18 mouse cellular contexts compared by ENCODE assay signal in genomic region chr4:72166561-72166960, GRCm38 (mm10). TPM values are rescaled to one million over a fixed set of nuclear protein-coding genes. Genes with fewer than 3 reads are reported as not detected.
DNase-seq lines count a peak whose midpoint lies in the region; ATAC-seq and TF ChIP-seq lines count a peak whose summit lies in the region.
"Had no signal": no experiment of that assay in that cellular context is flagged by ENCODE, and none has a peak within 500 bp of the region (broad histone marks: within the 10 kb centered on the region; RNA-seq: fewer than 3 reads in every experiment).

No protein-coding gene starts in this region.

- H3K4me2 ChIP-seq in forebrain, embryonic 12.5 days: no peak overlapping the region
- no peak overlapping the region for H3K4me2 ChIP-seq in forebrain, embryonic 11.5 days (ENCODE audit: low read depth, low read length, severe bottlenecking)
- H3K4me2 ChIP-seq in liver, postnatal 0 days (ENCODE audit: low read depth, low read length): no peak overlapping the region
- no peak overlapping the region for H3K4me2 ChIP-seq in hindbrain, postnatal 0 days (ENCODE audit: low read depth, low read length)
- H3K4me2 ChIP-seq: embryonic facial prominence, embryonic 13.5 days; liver, embryonic 12.5 days; neural tube, embryonic 15.5 days had no signal

- no peak overlapping the region for H3K4me3 ChIP-seq in forebrain, embryonic 12.5 days (replicated peaks)
- H3K4me3 ChIP-seq in forebrain, embryonic 11.5 days (ENCODE audit: low read depth, low read length): no peak overlapping the region
- no peak overlapping the region for H3K4me3 ChIP-seq in liver, adult 2 months (ENCODE audit: insufficient read depth, low read depth, low read length)
- H3K4me3 ChIP-seq in liver, postnatal 0 days (ENCODE audit: low read depth, low read length): no peak overlapping the region
- no peak overlapping the region for H3K4me3 ChIP-seq in hindbrain, postnatal 0 days (ENCODE audit: low read length)
- H3K4me3 ChIP-seq: embryonic facial prominence, embryonic 13.5 days; limb, embryonic 10.5 days; liver, embryonic 12.5 days; neural tube, embryonic 15.5 days had no signal

- TF ChIP-seq EP300 in liver, postnatal 0 days (IDR thresholded peaks at IDR 0.05; ENCODE audit: low read depth): no peak

- H3K79me2 ChIP-seq in liver, adult 2 months (ENCODE audit: control insufficient read depth, insufficient read depth, low read length): peaks cover 3% of the 10 kb centered on the region; the same call in 1 of the 2 replicates

- H3K27ac ChIP-seq in forebrain, embryonic 12.5 days: peak overlapping the region; percentile 50; the same call in 1 of the 2 replicates
- H3K27ac ChIP-seq in forebrain, embryonic 11.5 days (ENCODE audit: low read depth, low read length): no peak overlapping the region; the same call in 1 of the 2 replicates
- no peak overlapping the region for H3K27ac ChIP-seq in liver, adult 2 months (replicated peaks; ENCODE audit: insufficient read depth, low read depth, low read length)
- H3K27ac ChIP-seq in liver, postnatal 0 days (ENCODE audit: low read depth): no peak overlapping the region
- H3K27ac ChIP-seq in hindbrain, postnatal 0 days: no peak overlapping the region
- H3K27ac ChIP-seq: embryonic facial prominence, embryonic 13.5 days; limb, embryonic 10.5 days; liver, embryonic 12.5 days had no signal

- H3K27me3 ChIP-seq in forebrain, embryonic 12.5 days: peaks cover 11% of the 10 kb centered on the region
- H3K27me3 ChIP-seq in forebrain, embryonic 11.5 days (ENCODE audit: control insufficient read depth, insufficient read depth, low read length): no peaks in the 10 kb centered on the region; the same call in 1 of the 2 replicates
- H3K27me3 ChIP-seq in liver, adult 2 months (ENCODE audit: control insufficient read depth, insufficient read depth, low read length): no peaks in the 10 kb centered on the region
- no peaks in the 10 kb centered on the region for H3K27me3 ChIP-seq in liver, postnatal 0 days (ENCODE audit: insufficient read depth, low read length)
- H3K27me3 ChIP-seq in hindbrain, postnatal 0 days (ENCODE audit: insufficient read depth, low read length): no peaks in the 10 kb centered on the region
- H3K27me3 ChIP-seq: embryonic facial prominence, embryonic 13.5 days; liver, embryonic 12.5 days; neural tube, embryonic 15.5 days had no signal

- no peak for ATAC-seq in forebrain, embryonic 12.5 days (ENCODE audit: low FRiP score)
- ATAC-seq in forebrain, embryonic 11.5 days (replicated peaks; ENCODE audit: low FRiP score): no peak
- ATAC-seq in liver, postnatal 0 days: no peak
- peak; percentile 60; the same call in 1 of the 2 replicates for ATAC-seq in hindbrain, postnatal 0 days
- ATAC-seq: liver, embryonic 12.5 days had no signal

- TF ChIP-seq CTCF in liver, adult 2 months (IDR thresholded peaks at IDR 0.05; ENCODE audit: low read depth, low read length): no peak
- no peak for TF ChIP-seq CTCF in liver, postnatal 0 days (IDR thresholded peaks at IDR 0.05; ENCODE audit: low read depth)
- TF ChIP-seq CTCF in hindbrain, postnatal 0 days (IDR thresholded peaks at IDR 0.05; ENCODE audit: low read depth): no peak

- no peak for TF ChIP-seq POLR2A in liver, adult 2 months (IDR thresholded peaks at IDR 0.05; ENCODE audit: extremely low read depth, insufficient read depth, low read length)

- WGBS in forebrain, embryonic 12.5 days: 50% methylated on average over 2 of the region's 2 CpGs
- 50% methylated on average over 2 of the region's 2 CpGs for WGBS in forebrain, embryonic 11.5 days
- 27% methylated on average over 2 of the region's 2 CpGs for WGBS in liver, adult 2 months
- WGBS in liver, postnatal 0 days (ENCODE audit: insufficient replicate concordance): 89% methylated on average over 2 of the region's 2 CpGs
- WGBS in hindbrain, postnatal 0 days: 25% methylated on average over 2 of the region's 2 CpGs

- no peaks in the 10 kb centered on the region for H3K9me3 ChIP-seq in forebrain, embryonic 12.5 days
- no peaks in the 10 kb centered on the region for H3K9me3 ChIP-seq in forebrain, embryonic 11.5 days (ENCODE audit: control insufficient read depth, low read length)
- H3K9me3 ChIP-seq in liver, postnatal 0 days (ENCODE audit: low read length): no peaks in the 10 kb centered on the region
- H3K9me3 ChIP-seq in hindbrain, postnatal 0 days (ENCODE audit: low read length): no peaks in the 10 kb centered on the region
- H3K9me3 ChIP-seq: embryonic facial prominence, embryonic 13.5 days; limb, embryonic 10.5 days; liver, embryonic 12.5 days; neural tube, embryonic 15.5 days had no signal

- peaks cover 23% of the 10 kb centered on the region; the same call in 1 of the 2 replicates for H3K36me3 ChIP-seq in forebrain, embryonic 12.5 days (replicated peaks)
- no peaks in the 10 kb centered on the region; the same call in 1 of the 2 replicates for H3K36me3 ChIP-seq in forebrain, embryonic 11.5 days (ENCODE audit: control insufficient read depth, insufficient read depth, low read length)
- H3K36me3 ChIP-seq in liver, adult 2 months (ENCODE audit: control insufficient read depth, insufficient read depth, low read length): peaks cover 49% of the 10 kb centered on the region
- H3K36me3 ChIP-seq in liver, postnatal 0 days (replicated peaks; ENCODE audit: insufficient read depth, low read length): peaks cover 9% of the 10 kb centered on the region
- peaks cover 3% of the 10 kb centered on the region; the same call in 1 of the 2 replicates for H3K36me3 ChIP-seq in hindbrain, postnatal 0 days (ENCODE audit: insufficient read depth, low read length)

- DNase-seq in forebrain, embryonic 11.5 days (ENCODE audit: low spot score): no peak
- DNase-seq in liver, adult 2 months (ENCODE audit: extremely low read depth, low read depth, low spot score): peak; percentile 69
- no peak for DNase-seq in liver, postnatal 0 days
- DNase-seq in hindbrain, postnatal 0 days (ENCODE audit: low spot score): peak; percentile 42
- peak; percentile 73 for DNase-seq in retina, postnatal 1 day
- DNase-seq in right cerebral cortex, postnatal 10 days (ENCODE audit: low spot score in 2 of 2): no peak
- no peak for DNase-seq in layer of hippocampus, postnatal 14 days (ENCODE audit: low spot score in 2 of 2)
- DNase-seq: adrenal gland, adult 2 months; cerebellum, adult 11 months; cerebellum, postnatal 36 days; heart, adult 18-20 months; kidney, adult 18-20 months; thymus, adult 18-20 months had no signal

- H3K9ac ChIP-seq in forebrain, embryonic 12.5 days: no peak overlapping the region
- H3K9ac ChIP-seq in forebrain, embryonic 11.5 days (ENCODE audit: low read length): no peak overlapping the region
- H3K9ac ChIP-seq in liver, adult 2 months (ENCODE audit: low read depth, low read length): no peak overlapping the region
- no peak overlapping the region for H3K9ac ChIP-seq in liver, postnatal 0 days (replicated peaks)
- H3K9ac ChIP-seq in hindbrain, postnatal 0 days (replicated peaks; ENCODE audit: low read length): no peak overlapping the region
- H3K9ac ChIP-seq: embryonic facial prominence, embryonic 13.5 days; liver, embryonic 12.5 days; neural tube, embryonic 15.5 days had no signal

- H3K4me1 ChIP-seq in forebrain, embryonic 12.5 days: peaks cover 54% of the 10 kb centered on the region
- peaks cover 18% of the 10 kb centered on the region for H3K4me1 ChIP-seq in forebrain, embryonic 11.5 days (replicated peaks; ENCODE audit: control insufficient read depth, insufficient read depth, low read length)
- peaks cover 14% of the 10 kb centered on the region for H3K4me1 ChIP-seq in liver, adult 2 months (ENCODE audit: control insufficient read depth, insufficient read depth, low read length)
- no peaks in the 10 kb centered on the region for H3K4me1 ChIP-seq in liver, postnatal 0 days (ENCODE audit: insufficient read depth)
- H3K4me1 ChIP-seq in hindbrain, postnatal 0 days (ENCODE audit: insufficient read depth, low read length): no peaks in the 10 kb centered on the region

RNA-seq across cellular contexts. Expression of gene Tle1, which starts 34.2 kb away (rescaled TPM):
- polyA plus RNA-seq in forebrain, embryonic 12.5 days (2016; fragmentation: Nextera tagmentation; extraction: Ambion mirVana): 63.5 and 68.3 TPM in 2 replicates
- 61.6 and 63.9 TPM in 2 replicates for polyA plus RNA-seq in forebrain, embryonic 11.5 days (2014; fragmentation: Nextera tagmentation; extraction: Ambion mirVana)
- total RNA-seq in liver, adult 2 months (2014; rRNA removed): 84.4 and 94.6 TPM in 2 replicates
- polyA plus RNA-seq in liver, adult 2 months (2012; rRNA removed): 49.6 and 55.8 TPM in 2 replicates
- 20.3 and 21.2 TPM in 2 replicates for polyA plus RNA-seq in liver, postnatal 0 days (2015; fragmentation: Nextera tagmentation; extraction: Ambion mirVana)
- total RNA-seq in hindbrain, postnatal 0 days (2014; rRNA removed): 95.0 and 96.2 TPM in 2 replicates
- polyA plus RNA-seq in hindbrain, postnatal 0 days (2015; fragmentation: Nextera tagmentation; extraction: Ambion mirVana): 23.8 and 24.4 TPM in 2 replicates
- total RNA-seq in layer of hippocampus, postnatal 14 days (2021): 10 to 100 TPM; 59.1 to 60.4 TPM

Comparison
In these comparisons a context has a peak if more than half of its experiments do, and no peak if none do; other contexts are left out.
1. DNase-seq: peak in liver, adult 2 months (single experiment), hindbrain, postnatal 0 days (single experiment) and retina, postnatal 1 day (single experiment); none in forebrain, embryonic 11.5 days (single experiment), liver, postnatal 0 days (single experiment), right cerebral cortex, postnatal 10 days (0 of 2) and layer of hippocampus, postnatal 14 days (0 of 2).